Mouse (Mus musculus) lung, postnatal 14 days (tissue): ENCODE measurements around the gene Naa25.

Source experiments
- DNase-seq: peaks from one replicate; pipeline ENCODE4 v3.0.0; 2021

The Naa25 gene

GRCm38 (mm10) chr5:121397187-121398145 is at the start of gene Naa25:
Gene Naa25 (plus strand): TSS chr5:121397936.
- DNase-seq, result peak; percentile 97

GRCm38 (mm10) chr5:121359229-121359628 is 38.5 kb upstream of the Naa25 start:
- DNase-seq, result no peak

GRCm38 (mm10) chr5:121361696-121362095 is 36.0 kb upstream of the Naa25 start:
- peak; percentile 35 for DNase-seq

DNA sequence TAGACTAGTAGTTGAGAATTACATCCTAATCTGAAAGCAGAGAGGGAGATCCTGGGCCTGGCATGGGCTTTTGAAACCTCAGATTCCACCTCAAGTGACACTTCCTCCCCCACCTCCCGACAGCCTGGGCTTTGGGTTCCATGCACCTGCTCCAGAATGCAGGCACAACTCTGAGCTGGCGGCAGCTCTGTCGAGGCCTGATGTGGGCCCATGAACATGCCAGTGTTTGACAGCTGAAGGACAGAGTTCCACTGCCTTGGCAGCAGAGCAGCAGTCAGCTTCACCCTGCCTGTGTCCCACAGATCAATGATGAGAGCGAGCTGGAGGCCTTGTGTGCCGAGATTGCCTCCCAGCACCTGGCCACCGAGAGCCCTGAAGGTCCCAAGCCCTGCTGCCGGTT is 34.3 kb upstream of the Naa25 start:
- DNase-seq, result no peak

DNA sequence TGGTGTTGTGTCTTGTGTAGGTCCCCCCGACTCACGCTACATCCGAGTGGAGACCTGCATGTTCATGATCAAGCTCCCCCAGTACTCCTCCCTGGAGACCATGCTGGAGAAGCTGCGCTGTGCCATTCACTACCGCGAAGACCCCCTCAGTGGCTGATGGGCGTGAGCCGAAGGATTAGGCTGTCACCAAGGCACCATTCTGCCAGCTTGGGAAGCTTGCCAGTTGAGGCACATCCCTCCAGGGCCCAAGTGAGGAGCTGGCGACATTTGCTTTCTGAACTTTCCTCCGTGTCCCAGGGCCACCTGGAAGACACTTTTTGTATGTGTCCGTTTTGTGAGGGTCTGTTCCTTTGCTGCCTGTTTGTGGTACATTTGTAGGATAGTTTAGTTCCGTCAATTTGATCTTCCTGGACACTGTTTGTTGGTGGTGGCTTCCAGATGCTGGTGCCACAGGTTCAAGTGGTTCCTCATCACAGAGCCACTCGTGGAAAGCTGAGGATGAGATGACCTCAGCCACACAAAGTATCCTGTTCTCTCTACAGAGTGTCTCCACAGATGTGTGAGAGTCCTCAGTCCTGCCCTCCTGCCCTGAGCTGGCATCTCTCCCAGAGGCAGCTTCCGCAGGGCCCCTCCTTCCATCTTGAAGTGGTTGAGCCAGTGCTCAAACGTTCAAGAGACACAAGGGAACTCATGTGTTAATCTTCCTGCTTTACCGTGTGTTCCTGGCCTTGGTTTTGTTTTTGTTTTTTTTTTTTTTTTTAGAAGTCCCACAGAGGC is 31.1 kb upstream of the Naa25 start:
- DNase-seq, result peak; percentile 39

- no peak for DNase-seq
Measured at GRCm38 (mm10) chr5:121367255-121367654, 30.5 kb upstream of the Naa25 start.

DNA sequence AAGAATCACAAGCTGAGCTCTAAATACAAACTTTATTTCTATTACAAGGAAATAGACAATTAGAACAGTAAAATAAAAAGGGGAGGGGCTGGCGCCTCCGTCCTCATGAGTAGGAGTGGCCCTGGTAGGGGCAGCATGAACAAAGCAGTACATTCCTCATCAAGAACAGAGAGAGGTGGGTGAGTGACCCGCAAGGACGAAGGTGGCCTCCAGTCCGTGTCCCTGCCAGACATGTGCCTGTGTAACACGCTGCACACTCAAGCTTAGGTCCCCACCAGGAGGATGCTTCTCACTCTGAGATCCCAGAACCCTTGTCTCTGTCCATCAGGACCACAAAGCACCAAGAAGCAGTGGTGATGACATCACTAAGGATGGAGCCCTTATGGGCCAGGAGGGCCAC is 26.0 kb upstream of the Naa25 start:
- DNase-seq, result no peak

GRCm38 (mm10) chr5:121374790-121375189 is 22.9 kb upstream of the Naa25 start:
- DNase-seq, result no peak

DNA sequence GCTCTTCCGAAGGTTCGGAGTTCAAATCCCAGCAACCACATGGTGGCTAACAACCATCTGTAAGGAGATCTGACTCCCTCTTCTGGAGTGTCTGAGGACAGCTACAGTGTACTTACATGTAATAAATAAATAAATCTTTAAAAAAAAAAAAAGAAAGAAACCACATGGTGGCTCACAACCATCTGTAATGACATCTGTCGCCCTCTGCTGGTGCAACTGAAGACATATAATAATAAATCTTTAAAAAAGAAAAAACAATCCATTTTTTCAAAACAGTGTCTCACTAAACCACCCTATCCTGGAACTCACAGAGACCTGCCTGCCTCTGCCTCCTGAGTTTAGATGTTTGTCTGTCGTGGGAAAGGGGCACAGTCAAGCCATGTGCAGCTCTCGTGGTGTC is 20.8 kb upstream of the Naa25 start:
- DNase-seq, result peak; percentile 62

- DNase-seq, result no peak
Measured at GRCm38 (mm10) chr5:121378678-121379256, 19.0 kb upstream of the Naa25 start.

GRCm38 (mm10) chr5:121380692-121381091 is 17.0 kb upstream of the Naa25 start:
- no peak for DNase-seq

GRCm38 (mm10) chr5:121383857-121384756 is 13.6 kb upstream of the Naa25 start:
- no peak for DNase-seq

DNA sequence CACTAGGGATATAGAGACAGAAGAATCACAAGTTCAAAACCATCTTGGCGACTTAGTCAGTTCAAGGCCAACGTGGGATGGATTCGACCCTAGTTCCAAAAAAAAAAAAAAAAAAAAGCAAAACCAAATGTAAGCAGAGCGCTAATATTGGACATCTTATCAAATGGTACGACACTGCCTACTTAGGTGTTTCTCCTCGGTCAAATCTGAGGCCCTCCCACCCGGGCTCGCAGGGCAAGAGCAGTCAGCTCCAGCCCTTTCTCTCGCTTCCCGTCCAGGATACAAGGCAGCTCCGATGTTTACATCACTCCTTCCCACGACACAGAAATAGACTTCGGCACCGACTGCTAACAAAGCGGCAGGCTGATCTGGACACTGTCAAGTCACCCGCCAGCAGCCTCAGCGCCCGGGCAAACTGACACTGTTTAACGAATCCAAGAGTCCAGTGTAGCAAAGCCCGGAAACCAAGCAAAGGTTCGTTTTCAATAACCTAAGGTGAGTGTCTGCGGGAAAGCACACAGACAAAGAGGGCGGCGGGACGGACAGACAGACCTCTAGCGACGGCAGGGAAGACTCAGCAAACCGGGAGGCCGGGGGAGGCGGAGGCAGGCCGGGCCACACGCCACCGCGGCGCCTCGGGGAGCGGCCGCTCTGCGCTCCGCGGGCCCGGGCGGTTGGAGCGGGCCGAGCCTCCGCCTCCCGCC is 12.8 kb upstream of the Naa25 start:
- peak; percentile 61 for DNase-seq

GRCm38 (mm10) chr5:121385461-121386119 is 12.1 kb upstream of the Naa25 start, which contains the start of gene Trafd1:
Gene Trafd1 (minus strand): TSS chr5:121385632.
- peak; percentile 96 for DNase-seq

GRCm38 (mm10) chr5:121386120-121386909 is 11.4 kb upstream of the Naa25 start:
- DNase-seq, result no peak

- DNase-seq, result peak; percentile 25
Measured at GRCm38 (mm10) chr5:121387126-121387525, 10.6 kb upstream of the Naa25 start.

DNA sequence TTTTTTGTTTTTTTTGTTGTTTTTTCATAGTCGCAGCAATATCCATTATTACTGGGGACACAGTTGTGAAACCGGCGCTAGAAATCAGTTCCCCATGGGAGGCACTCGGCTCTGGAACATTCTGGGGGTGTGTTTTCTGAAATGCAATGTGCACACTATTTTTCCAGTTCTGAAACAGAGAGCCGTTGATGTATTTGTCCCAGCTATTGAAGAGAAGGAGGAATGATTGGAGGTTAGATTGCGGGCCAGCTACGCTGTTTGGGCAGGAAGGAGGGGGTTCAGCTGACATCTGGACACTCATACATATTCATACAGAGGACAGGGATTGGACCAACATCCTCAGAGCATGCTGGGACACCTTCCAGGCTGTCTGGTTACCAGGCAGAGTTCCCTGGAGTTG is 8.6 kb upstream of the Naa25 start:
- DNase-seq, result no peak

DNA sequence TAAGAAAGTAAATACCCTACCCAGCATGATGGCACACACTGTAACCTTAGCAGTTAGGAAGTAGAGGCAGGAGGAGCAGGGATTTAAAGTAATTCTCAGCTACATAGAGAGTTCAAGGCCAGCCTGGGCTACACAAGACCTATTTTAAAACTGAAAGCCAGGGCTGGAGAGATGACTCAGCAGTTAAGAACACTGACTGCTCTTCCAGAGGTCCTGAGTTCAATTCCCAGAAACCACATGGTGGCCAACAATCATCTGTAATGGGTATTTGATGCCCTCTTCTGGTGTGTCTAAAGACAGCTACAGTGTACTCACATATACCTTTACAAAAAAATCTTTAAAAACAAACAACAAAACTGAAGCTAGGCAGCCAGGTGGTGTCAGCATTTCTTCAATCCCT is 8.0 kb upstream of the Naa25 start:
- no peak for DNase-seq

- DNase-seq, result peak; percentile 64
Measured at GRCm38 (mm10) chr5:121392667-121393380, 4.9 kb upstream of the Naa25 start.

DNA sequence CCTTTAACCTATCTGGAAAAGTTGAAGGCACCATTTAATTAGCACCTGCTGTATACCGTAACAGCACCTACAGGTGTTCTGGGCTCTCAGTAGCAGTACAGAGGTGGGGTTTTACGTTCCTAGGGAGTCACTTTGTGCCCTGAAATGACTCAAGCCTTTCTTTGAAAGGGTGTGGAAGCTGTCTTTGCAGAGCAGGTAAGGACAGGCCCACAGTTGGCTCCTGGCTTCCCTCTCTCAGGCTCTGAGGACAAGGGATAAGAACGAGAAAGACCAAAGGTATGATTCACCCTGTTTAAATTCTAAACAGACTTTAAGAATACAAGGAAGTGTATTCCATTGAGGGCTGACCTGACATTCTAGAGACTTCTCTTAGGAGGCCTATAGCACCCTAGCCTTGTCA is 4.3 kb upstream of the Naa25 start:
- no peak for DNase-seq
